Mouse (Mus musculus) kidney, adult 11 months (tissue): ENCODE measurements around the gene Cyp3a57.
A peak's percentile ranks its signal among the peaks of the same experiment; 100 is the strongest.
"Not testable (repeated sequence)": the region's sequence is repeated elsewhere in the genome, so short reads cannot be mapped to it uniquely, and the experiment has no call there.

Experiments
- DNase-seq: peaks from one replicate; pipeline ENCODE4 v3.0.0; 2022

Cyp3a57 gene

DNA sequence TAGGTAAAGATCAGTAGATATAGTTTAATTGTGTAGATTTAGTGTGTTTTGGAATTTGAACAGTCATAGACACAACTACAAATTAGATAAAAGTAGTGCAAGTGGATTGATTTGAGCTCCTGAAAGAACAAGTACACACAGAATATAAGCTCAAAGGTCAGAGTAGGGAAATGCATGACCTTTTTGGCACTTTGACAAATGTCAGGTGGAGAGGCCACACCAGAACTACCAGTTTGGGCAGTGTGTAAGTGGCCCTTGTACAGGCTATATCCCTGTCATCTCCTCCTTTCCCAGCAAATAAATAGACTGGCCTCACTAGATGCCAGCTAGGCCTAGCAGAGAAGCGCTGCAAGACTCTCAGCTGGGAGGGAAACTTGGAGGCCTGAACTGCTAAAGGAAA, at the start of gene Cyp3a57:
TSS of gene Cyp3a57 (plus strand) at position 339 of the 400 bp plus-strand sequence.
- DNase-seq = peak; percentile 5

DNA sequence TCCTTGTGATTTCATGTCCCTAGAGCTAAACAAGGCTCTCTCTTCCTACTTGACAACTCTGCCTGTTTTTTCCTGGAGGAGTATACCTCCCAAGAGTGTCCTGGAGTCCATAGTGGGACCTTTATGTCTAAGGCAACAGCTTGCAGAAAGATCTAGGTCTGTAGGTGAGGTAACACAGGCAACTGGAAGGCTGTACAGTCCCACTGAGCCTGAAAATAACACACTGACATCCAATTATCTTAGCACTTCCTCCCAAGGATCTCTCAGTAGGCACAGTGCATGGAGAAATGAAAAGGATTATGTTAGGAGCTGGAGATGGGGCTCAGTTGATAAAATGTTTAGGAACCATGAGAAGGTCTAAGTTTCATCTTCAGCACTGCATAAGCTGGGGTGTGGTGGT, 44.6 kb upstream of the Cyp3a57 start:
- DNase-seq = no peak

DNA sequence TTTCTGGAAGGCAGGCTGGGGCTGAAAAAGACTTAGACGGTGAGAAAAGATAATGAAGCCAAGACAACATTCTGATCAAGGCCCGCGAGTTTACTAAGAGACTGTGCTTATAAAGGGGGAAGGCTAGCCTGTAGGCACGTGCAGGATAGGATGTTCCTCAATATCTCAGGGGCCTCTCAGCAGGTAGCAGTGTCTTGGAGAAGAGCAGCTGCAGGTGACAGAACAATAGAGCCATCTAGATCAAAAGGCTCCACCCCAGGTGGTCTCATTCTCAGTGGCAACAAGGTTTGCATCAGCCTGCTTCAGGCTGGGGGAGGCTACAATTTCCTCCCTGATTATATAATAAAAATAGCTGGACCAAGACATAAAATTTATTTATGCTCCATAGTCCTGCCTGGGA, 43.3 kb upstream of the Cyp3a57 start:
- DNase-seq = not testable (repeated sequence)

GRCm38 (mm10) chr5:145302424-145302823, 42.7 kb upstream of the Cyp3a57 start:
- DNase-seq = no peak

- DNase-seq = not testable (repeated sequence)
Observed at GRCm38 (mm10) chr5:145306953-145307352, 38.1 kb upstream of the Cyp3a57 start.

GRCm38 (mm10) chr5:145307811-145308210, 37.3 kb upstream of the Cyp3a57 start:
- DNase-seq = not testable (repeated sequence)

- DNase-seq = no peak
Observed at GRCm38 (mm10) chr5:145313845-145314244, 31.2 kb upstream of the Cyp3a57 start.

GRCm38 (mm10) chr5:145317141-145317540, 27.9 kb upstream of the Cyp3a57 start:
- DNase-seq = no peak

GRCm38 (mm10) chr5:145338756-145339155, 6.3 kb upstream of the Cyp3a57 start:
- DNase-seq = not testable (repeated sequence)

DNA sequence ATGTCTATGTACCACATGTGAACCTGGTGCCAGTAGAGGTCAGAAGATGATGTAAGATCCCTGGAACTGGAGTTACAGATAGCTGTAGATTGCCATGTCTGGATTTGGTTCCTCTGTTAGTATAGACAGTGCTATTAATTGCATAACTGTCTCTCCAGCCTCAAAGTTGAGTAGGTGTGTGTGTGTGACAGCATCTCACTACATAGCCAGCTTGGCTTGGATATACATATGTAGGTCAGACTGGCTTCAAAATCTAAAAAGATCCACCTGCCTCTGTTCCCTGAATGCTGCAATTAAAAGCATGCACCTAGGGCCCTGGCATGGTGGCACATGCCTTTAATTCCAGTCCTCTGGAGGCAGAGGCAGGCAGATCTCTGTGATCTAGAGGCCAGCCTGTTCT, 4.6 kb downstream of the Cyp3a57 start:
- no peak for DNase-seq

- no peak for DNase-seq
Observed at GRCm38 (mm10) chr5:145353081-145353480, 8.0 kb downstream of the Cyp3a57 start.

- DNase-seq = not testable (repeated sequence)
Observed at GRCm38 (mm10) chr5:145415416-145415815, 70.3 kb downstream of the Cyp3a57 start.

GRCm38 (mm10) chr5:145422287-145422686, 77.2 kb downstream of the Cyp3a57 start:
- DNase-seq = no peak

GRCm38 (mm10) chr5:145431004-145431403, 85.9 kb downstream of the Cyp3a57 start:
- DNase-seq = no peak

DNA sequence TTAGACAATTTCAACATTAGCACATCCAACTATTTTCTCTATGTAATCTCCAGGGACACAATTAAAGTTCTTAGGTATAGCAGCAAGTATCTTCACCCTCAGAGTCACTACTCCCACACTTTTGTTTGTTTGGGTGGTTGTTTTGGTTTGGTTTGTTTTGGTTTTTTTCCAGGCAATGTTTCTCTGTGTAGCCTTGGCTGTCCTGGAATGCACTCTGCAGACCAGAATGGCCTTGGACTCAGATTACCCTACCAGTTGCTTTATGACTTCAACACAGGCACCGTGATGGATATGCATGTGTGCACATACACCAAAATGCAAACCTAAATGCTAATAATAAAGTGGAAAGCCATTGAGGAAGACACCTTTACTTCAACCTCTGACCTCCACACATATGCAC, 88.6 kb downstream of the Cyp3a57 start:
- DNase-seq = no peak
